Mouse (Mus musculus) hindbrain, embryonic 15.5 days (tissue): ENCODE data around the gene Rasgef1b. TPM values are rescaled to one million over a fixed set of nuclear protein-coding genes. Genes with fewer than 3 reads are reported as not detected.

Source experiments
- ATAC-seq: fragments of 200-750 bp; cut with Nextera tagmentation; 2 replicates; pipeline ENCODE4 v1.8.0; 2017; ENCODE audit warnings: low read depth, moderate number of reproducible peaks, moderate TSS enrichment; ENCODE audit not compliant: low FRiP score
- H3K27ac ChIP-seq: fragments of 300-500 bp; sonication (generic); replicated peaks from 2 replicates; pipeline ENCODE4 v1.5.1; 2015; ENCODE audit warnings: mild to moderate bottlenecking, inconsistent platforms
- H3K27me3 ChIP-seq: fragments of 300-500 bp; sonication (generic); 2 replicates; pipeline ENCODE4 v1.6.1; 2015; ENCODE audit warnings: control low read depth, inconsistent platforms
- H3K36me3 ChIP-seq: fragments of 300-500 bp; sonication (generic); 2 replicates; pipeline ENCODE4 v1.6.1; 2015; ENCODE audit warnings: control low read depth, inconsistent platforms
- H3K4me1 ChIP-seq: fragments of 300-500 bp; sonication (generic); replicated peaks from 2 replicates; pipeline ENCODE4 v1.6.1; 2015; ENCODE audit warnings: control low read depth, inconsistent platforms
- H3K4me2 ChIP-seq: fragments of 300-500 bp; sonication (generic); 2 replicates; pipeline ENCODE4 v1.6.1; 2015; ENCODE audit warnings: moderate library complexity, mild to moderate bottlenecking, inconsistent platforms
- H3K4me3 ChIP-seq: fragments of 300-500 bp; sonication (generic); 2 replicates; pipeline ENCODE4 v1.5.1; 2015; ENCODE audit warnings: mild to moderate bottlenecking, inconsistent platforms
- H3K9ac ChIP-seq: fragments of 300-500 bp; sonication (generic); 2 replicates; pipeline ENCODE4 v1.6.1; 2015; ENCODE audit warnings: inconsistent platforms
- H3K9me3 ChIP-seq: fragments of 300-500 bp; sonication (generic); 2 replicates; pipeline ENCODE4 v1.6.1; 2016; ENCODE audit warnings: control low read depth, inconsistent platforms
- WGBS: fragments of 180-500 bp; shearing (Covaris S2); methylation state at CpG from one replicate; pipeline ENCODE4 v1.1.7; 2015; 5-methylcytosine and 5-hydroxymethylcytosine counted together
- polyA plus RNA-seq: library from polyadenylated mRNA; unstranded; fragments of >200 nt; fragmentation: Nextera tagmentation; extraction: Ambion mirVana; gene quantifications from 2 replicates; pipeline ENCODE4 v1.2.1, GENCODE M21; 2015

Gene Rasgef1b
- polyA plus RNA-seq, 1 experiment from 2014 or later, result 54.2 TPM

DNA sequence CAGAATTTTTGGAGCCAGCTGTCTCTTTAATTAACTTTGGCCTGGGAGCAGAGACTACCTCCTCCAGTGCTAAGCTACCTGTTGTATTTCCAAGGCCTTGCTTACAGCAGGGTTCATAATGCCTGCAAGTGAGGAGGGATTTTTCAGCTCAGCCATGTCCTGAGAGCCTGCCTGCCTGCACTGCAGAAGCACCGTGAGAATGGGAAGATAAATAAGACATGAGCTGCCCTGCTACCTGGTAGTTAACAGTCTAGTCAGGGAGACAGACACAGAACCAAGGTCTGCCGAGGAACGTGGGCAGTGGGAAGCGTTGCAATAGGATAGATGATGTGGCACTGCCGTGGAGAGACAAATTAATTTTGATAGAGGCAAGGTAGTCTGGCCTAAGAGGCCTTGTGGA lies 277.4 kb downstream of the Rasgef1b start:
- Histone ChIP-seq H3K4me1 (0 out of 2 replicates have a peak, but pooled peaks cover 11% of the 10 kb centered on the region), H3K27ac (no peak overlapping the region), H3K9me3 (no peaks in the 10 kb centered on the region), H3K36me3 (no peaks in the 10 kb centered on the region), H3K27me3 (no peaks in the 10 kb centered on the region), H3K4me3 (no peak overlapping the region), H3K9ac (no peak overlapping the region), H3K4me2 (no peak overlapping the region)
- ATAC-seq, result no peak
- WGBS, result 32% methylated on average over 5 of the region's 5 CpGs

DNA sequence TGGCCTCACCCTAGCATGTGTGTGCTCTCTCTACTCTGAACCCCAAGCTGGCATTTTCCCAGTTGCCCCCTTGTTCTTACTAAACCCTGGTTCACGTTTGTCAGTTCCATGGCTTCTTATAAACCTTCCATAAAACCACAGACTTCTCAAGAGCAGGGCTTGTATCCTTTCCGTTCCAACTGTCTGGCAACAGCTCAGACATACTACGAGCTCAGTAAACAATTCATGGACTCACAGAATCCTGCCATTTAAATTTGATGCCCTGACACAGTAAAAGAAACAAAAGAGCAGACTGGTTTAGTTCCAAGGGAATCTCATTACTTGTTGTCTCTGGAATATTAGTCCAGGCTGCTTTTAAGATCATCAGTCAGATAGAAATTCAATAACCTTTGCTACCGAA lies 277.9 kb downstream of the Rasgef1b start:
- no peak for ATAC-seq
- H3K9me3 ChIP-seq, result no peaks in the 10 kb centered on the region
- 0 out of 2 replicates have a peak, but pooled peaks cover 11% of the 10 kb centered on the region for H3K4me1 ChIP-seq
- H3K27ac ChIP-seq, result no peak overlapping the region
- WGBS, result 55% methylated on average over 4 of the region's 4 CpGs
- no peak overlapping the region for H3K9ac ChIP-seq
- no peak overlapping the region for H3K4me3 ChIP-seq
- no peaks in the 10 kb centered on the region for H3K27me3 ChIP-seq
- no peak overlapping the region for H3K4me2 ChIP-seq
- H3K36me3 ChIP-seq, result no peaks in the 10 kb centered on the region

DNA sequence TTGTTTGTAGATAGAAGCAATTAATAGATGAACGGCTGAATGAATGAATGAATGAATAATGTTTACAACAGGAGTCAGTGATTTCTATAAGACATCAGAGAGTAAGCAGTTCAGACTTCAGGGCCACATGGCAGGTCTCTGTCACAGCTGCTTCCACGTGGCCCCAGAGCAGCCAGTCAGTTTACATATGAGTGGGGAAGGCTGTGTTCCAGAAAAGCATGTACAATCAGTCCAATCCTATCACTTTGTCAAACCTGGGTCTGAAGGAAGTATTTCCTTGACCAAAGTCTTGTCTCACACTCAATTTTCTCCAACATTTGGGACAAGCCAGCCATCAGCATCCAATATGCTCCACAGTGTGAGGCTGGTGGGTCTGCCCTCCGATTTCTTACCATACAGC lies 278.4 kb downstream of the Rasgef1b start:
- H3K4me1 ChIP-seq, result peaks cover 11% of the 10 kb centered on the region; the same call in 1 of the 2 replicates
- no peak overlapping the region for H3K27ac ChIP-seq
- no peak for ATAC-seq
- no peak overlapping the region for H3K9ac ChIP-seq
- H3K4me2 ChIP-seq, result no peak overlapping the region
- H3K27me3 ChIP-seq, result no peaks in the 10 kb centered on the region
- no peaks in the 10 kb centered on the region for H3K9me3 ChIP-seq
- no peaks in the 10 kb centered on the region for H3K36me3 ChIP-seq
- WGBS, result 82% methylated on average over 3 of the region's 3 CpGs
- H3K4me3 ChIP-seq, result no peak overlapping the region

DNA sequence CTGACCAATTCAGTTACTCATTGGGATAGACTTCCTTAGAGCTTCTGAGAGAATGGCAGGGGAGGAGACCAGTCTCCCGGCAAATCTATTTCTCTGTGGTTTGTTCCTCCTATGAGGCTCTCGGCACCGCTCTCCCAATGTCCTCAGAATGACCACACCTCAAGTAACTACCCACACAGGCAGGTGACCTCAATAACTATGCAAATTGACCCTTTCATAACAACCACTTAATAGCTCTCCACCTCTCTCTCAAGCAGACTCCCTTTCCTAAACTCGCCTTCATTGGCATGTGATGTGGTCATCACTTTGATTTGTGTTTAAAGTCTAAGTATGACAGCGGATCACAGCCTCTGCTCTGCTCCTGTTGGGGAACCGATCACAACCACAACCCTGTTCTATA lies 281.4 kb downstream of the Rasgef1b start:
- Histone ChIP-seq H3K4me2 (no peak overlapping the region), H3K27me3 (no peaks in the 10 kb centered on the region), H3K27ac (no peak overlapping the region), H3K4me3 (no peak overlapping the region), H3K36me3 (no peaks in the 10 kb centered on the region), H3K9me3 (no peaks in the 10 kb centered on the region), H3K4me1 (peaks cover 7% of the 10 kb centered on the region; the same call in 1 of the 2 replicates), H3K9ac (no peak overlapping the region)
- no peak for ATAC-seq
- 93% methylated on average over 6 of the region's 6 CpGs for WGBS

DNA sequence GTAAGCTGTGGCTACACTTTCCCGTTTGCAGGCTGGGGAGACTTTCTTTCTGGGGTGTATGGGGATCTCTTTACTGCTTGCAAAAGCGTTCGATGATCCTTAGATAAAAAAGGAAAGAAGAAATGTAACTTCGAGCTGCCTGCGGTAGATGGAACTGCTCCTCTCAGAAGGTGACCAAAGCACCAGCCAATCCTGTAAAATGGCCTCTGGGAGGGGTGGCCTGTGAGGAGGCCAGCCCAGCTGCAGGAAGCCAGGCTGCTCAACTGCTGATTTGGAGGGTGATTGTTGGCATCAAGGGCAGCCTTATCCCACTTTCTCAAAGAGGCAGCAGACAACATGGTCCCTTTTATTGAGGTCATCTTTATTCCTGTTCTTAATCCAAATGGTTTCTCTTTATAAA lies 283.6 kb downstream of the Rasgef1b start:
- H3K36me3 ChIP-seq, result no peaks in the 10 kb centered on the region
- H3K9me3 ChIP-seq, result no peaks in the 10 kb centered on the region
- no peaks in the 10 kb centered on the region for H3K27me3 ChIP-seq
- no peak overlapping the region for H3K4me3 ChIP-seq
- H3K27ac ChIP-seq, result no peak overlapping the region
- no peak for ATAC-seq
- 83% methylated on average over 5 of the region's 5 CpGs for WGBS
- no peak overlapping the region for H3K9ac ChIP-seq
- H3K4me1 ChIP-seq, result no peaks in the 10 kb centered on the region; the same call in 1 of the 2 replicates
- H3K4me2 ChIP-seq, result no peak overlapping the region

DNA sequence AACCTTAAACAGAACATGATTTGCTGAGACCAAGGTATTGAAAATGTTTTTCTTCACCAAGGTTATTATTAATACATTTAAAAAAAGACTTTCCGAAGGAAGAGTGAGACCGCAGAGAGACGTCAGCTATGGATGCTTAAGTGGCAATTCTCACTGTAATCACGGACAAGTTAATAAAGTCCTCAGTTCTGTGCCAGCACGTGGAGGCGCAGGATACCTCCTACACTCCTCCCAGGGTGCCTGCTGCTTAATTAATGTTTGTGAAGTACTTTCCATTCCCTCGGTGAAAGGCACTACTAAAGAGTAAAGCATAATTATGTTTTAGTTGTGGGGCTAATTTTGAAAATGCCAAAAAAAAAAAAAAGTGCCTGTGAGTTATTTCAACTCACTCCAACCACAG lies 284.1 kb downstream of the Rasgef1b start:
- no peak overlapping the region for H3K4me3 ChIP-seq
- H3K4me2 ChIP-seq, result no peak overlapping the region
- no peak overlapping the region for H3K9ac ChIP-seq
- H3K9me3 ChIP-seq, result no peaks in the 10 kb centered on the region
- no peaks in the 10 kb centered on the region for H3K36me3 ChIP-seq
- no peak for ATAC-seq
- no peaks in the 10 kb centered on the region for H3K27me3 ChIP-seq
- 52% methylated on average over 7 of the region's 7 CpGs for WGBS
- no peak overlapping the region for H3K27ac ChIP-seq
- H3K4me1 ChIP-seq, result no peaks in the 10 kb centered on the region; the same call in 1 of the 2 replicates

DNA sequence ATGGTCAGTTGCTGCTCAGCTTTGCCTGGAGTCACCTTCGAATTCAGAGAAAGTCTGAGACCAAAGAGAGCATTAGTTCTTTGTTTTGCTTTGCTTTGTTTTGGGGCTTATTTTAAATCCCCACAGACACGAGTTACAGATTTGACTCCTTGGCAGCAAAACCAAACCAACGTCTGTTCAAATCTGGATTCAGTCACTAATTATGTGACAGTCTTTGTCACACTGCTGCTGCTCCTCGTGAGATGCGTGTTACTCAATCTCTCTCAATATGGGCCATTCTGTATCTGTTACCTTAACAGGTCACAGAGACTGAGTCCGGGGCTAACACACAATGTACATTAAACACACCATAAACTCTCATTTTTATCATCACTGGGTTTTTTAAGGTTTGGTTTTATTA lies 288.8 kb downstream of the Rasgef1b start:
- H3K4me2 ChIP-seq, result no peak overlapping the region
- ATAC-seq, result no peak
- no peaks in the 10 kb centered on the region; the same call in 1 of the 2 replicates for H3K4me1 ChIP-seq
- H3K27me3 ChIP-seq, result no peaks in the 10 kb centered on the region
- WGBS, result 68% methylated on average over 6 of the region's 6 CpGs
- no peak overlapping the region for H3K27ac ChIP-seq
- no peak overlapping the region for H3K4me3 ChIP-seq
- H3K9me3 ChIP-seq, result no peaks in the 10 kb centered on the region
- H3K9ac ChIP-seq, result no peak overlapping the region
- no peaks in the 10 kb centered on the region for H3K36me3 ChIP-seq

DNA sequence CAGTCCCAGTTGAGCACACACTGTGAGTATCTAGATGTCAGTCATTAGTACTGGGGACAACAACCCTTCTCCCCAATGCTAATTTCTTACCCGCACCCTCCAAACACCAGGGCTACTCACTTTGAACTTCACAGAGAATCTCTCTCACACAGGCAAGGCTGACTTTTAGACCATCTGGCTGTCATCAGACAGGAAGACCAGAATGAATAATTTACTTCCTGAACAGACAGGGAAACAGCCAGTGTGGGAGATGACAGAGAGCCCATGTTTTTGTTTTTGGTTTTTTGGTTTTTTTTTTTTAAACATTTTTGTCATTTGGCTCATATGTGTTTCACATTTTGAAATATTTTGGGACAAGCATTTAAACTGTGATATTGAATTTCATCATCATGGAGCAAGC lies 290.3 kb downstream of the Rasgef1b start:
- no peaks in the 10 kb centered on the region for H3K27me3 ChIP-seq
- ATAC-seq, result no peak
- no peak overlapping the region for H3K27ac ChIP-seq
- no peak overlapping the region for H3K4me3 ChIP-seq
- H3K4me2 ChIP-seq, result no peak overlapping the region
- no peaks in the 10 kb centered on the region for H3K9me3 ChIP-seq
- no peaks in the 10 kb centered on the region for H3K36me3 ChIP-seq
- no peak overlapping the region for H3K9ac ChIP-seq
- 45% methylated on average over 1 of the region's 1 CpGs for WGBS
- no peaks in the 10 kb centered on the region for H3K4me1 ChIP-seq

DNA sequence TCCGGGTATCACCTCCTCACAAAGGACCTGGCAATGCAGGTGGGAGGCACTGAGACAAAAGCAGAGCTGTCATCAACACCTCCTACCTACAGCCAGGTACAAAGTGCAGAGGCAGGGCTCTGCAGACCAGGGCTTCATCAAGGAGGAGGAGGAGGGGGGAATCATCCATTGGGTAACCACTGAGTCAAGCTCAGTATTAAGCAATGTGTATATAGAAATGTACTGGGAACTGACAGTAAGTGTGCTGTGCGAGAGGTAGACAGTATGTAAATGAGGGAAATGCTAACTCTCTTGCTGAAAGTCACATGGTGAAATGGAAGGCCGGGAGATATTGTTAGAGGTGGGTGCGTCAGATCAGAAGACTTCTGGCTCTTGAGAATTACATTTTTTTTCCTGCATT lies 294.6 kb downstream of the Rasgef1b start:
- WGBS, result 87% methylated on average over 4 of the region's 4 CpGs
- H3K4me3 ChIP-seq, result no peak overlapping the region
- H3K27me3 ChIP-seq, result no peaks in the 10 kb centered on the region
- H3K27ac ChIP-seq, result no peak overlapping the region
- no peak for ATAC-seq
- no peaks in the 10 kb centered on the region for H3K9me3 ChIP-seq
- H3K4me1 ChIP-seq, result no peaks in the 10 kb centered on the region
- no peak overlapping the region for H3K9ac ChIP-seq
- H3K4me2 ChIP-seq, result no peak overlapping the region
- no peaks in the 10 kb centered on the region for H3K36me3 ChIP-seq

DNA sequence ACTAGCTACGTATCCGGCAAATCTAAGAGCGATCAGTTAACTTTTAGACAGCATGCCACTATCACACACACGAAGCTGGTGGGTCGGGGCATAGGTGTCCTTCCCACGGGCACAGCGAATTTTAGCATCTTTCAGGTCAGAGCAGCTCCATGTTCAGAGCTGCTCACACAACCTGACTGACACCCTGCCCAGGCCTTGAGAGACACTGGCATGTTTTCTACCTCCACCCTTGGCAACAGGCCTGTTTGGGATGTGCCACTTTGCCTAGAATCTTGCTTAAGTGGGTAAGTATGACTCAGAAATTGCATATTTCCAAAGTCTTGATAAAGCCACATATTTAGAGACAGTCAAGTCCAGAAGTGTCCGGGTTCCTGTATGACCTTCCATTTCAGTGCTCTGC lies 296.4 kb downstream of the Rasgef1b start:
- Histone ChIP-seq H3K27ac (no peak overlapping the region), H3K4me2 (no peak overlapping the region), H3K4me3 (no peak overlapping the region), H3K9me3 (no peaks in the 10 kb centered on the region), H3K27me3 (no peaks in the 10 kb centered on the region), H3K9ac (no peak overlapping the region), H3K4me1 (no peaks in the 10 kb centered on the region), H3K36me3 (no peaks in the 10 kb centered on the region)
- ATAC-seq, result no peak
- 92% methylated on average over 8 of the region's 8 CpGs for WGBS

DNA sequence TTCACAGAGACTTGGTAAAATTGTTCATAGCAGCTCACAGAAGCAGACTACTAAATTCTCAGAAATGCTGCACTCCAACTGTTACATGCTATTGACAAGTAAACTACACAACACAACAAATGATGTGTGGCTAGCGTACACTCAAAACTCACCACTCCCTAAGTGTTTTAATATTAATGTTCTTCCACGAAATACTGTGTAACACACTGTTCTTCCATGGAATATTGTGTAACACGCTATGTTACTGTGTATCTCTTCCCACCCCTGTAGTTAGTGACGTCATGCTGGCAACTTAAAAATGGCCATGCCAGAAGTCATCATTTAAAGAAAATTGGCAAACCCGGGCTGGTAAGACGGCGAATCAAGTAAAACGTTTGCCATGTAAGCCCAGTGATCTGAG lies 299.6 kb downstream of the Rasgef1b start:
- Histone ChIP-seq H3K36me3 (no peaks in the 10 kb centered on the region), H3K27me3 (no peaks in the 10 kb centered on the region), H3K4me1 (no peaks in the 10 kb centered on the region), H3K4me3 (no peak overlapping the region), H3K4me2 (no peak overlapping the region), H3K9ac (no peak overlapping the region), H3K27ac (no peak overlapping the region), H3K9me3 (no peaks in the 10 kb centered on the region)
- no peak for ATAC-seq
- 90% methylated on average over 8 of the region's 8 CpGs for WGBS

DNA sequence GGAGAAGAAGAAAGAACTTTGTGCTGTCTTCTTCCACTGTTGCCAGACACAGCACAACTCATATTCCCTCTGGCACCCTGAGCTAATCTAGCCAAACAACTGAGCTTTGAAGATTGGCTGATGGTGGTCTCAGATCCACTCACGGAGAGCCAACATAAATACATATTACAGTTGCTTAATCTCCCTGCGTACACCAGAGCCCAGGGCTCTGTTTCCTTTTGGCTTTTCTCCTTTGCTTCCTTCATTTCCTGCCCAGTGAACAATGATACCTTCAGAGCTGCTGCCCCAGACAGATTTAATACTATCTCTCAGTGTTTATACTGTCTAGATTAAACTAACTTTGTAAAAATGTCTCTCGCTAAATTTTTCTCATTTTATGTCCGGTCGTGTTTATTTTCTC lies 300.2 kb downstream of the Rasgef1b start:
- WGBS, result 80% methylated on average over 5 of the region's 5 CpGs
- no peak overlapping the region for H3K27ac ChIP-seq
- no peak overlapping the region for H3K4me3 ChIP-seq
- no peaks in the 10 kb centered on the region for H3K36me3 ChIP-seq
- no peaks in the 10 kb centered on the region for H3K4me1 ChIP-seq
- no peaks in the 10 kb centered on the region for H3K27me3 ChIP-seq
- no peak for ATAC-seq
- no peaks in the 10 kb centered on the region for H3K9me3 ChIP-seq
- no peak overlapping the region for H3K4me2 ChIP-seq
- no peak overlapping the region for H3K9ac ChIP-seq

DNA sequence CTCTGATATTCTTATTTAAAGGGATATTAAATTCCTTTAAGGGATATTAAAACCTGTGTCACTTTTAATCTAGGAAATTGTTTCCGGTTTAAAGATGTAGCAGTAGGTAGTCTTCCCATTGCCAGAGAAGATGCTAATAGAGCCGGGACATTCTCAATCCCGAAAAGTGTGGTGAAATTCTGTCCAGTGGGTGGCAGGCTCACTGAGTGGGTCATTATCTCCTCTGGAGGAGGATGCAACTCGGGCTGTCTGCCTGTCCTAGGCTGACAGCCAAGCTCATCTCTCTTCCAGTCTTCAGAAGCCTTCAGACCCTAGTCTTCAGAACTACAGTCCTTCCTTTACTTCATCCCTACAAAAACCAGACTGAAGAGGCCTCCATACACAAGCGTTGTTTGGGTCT lies 305.6 kb downstream of the Rasgef1b start:
- no peak for ATAC-seq
- 75% methylated on average over 5 of the region's 5 CpGs for WGBS
- Histone ChIP-seq H3K4me3 (no peak overlapping the region), H3K4me2 (no peak overlapping the region), H3K9me3 (no peaks in the 10 kb centered on the region), H3K27me3 (no peaks in the 10 kb centered on the region), H3K27ac (no peak overlapping the region), H3K4me1 (no peaks in the 10 kb centered on the region), H3K9ac (no peak overlapping the region), H3K36me3 (no peaks in the 10 kb centered on the region)
